Mouse (Mus musculus) left cerebral cortex, adult 8-10 months (tissue): ENCODE results near the gene Zfp775. TPM values are rescaled to one million over a fixed set of nuclear protein-coding genes. Genes with fewer than 3 reads are reported as not detected.

Experiments used
- total RNA-seq, 4 experiments: library from RNA; stranded (reverse); gene quantifications; 2 replicates each; pipeline ENCODE4 v1.2.4; 2022

Zfp775 gene
- total RNA-seq, 4 experiments from 2014 or later = 7.7 to 9.5 (median 7.8) TPM

Other genes with a start within 250 kb of the Zfp775 start
- gene Krba1, start 206.5 kb upstream of the Zfp775 start, total RNA-seq = 10 to 100 TPM; 42.8 to 63.6 (median 53.0) TPM
- 10 to 100 TPM; 36.6 to 46.3 (median 38.6) TPM for gene Zfp467, start 156.2 kb upstream of the Zfp775 start, total RNA-seq
- 1 to 10 TPM in 1 of 4 experiments, under 1 TPM in 3; 0.84 to 1.4 (median 0.90) TPM for gene Sspo, start 153.8 kb upstream of the Zfp775 start, total RNA-seq
- 100 to 1,000 TPM; 400 to 422 (median 415) TPM for gene Atp6v0e2, start 64.4 kb upstream of the Zfp775 start, total RNA-seq
- 10 to 100 TPM; 41.6 to 55.1 (median 46.4) TPM for gene Lrrc61, start 47.3 kb upstream of the Zfp775 start, total RNA-seq
- 10 to 100 TPM; 16.1 to 17.3 (median 16.9) TPM for gene Rarres2, start 29.3 kb upstream of the Zfp775 start, total RNA-seq
- gene Gm45021, start 12.5 kb upstream of the Zfp775 start, total RNA-seq = not detected
- 10 to 100 TPM; 62.2 to 67.3 (median 64.6) TPM for gene Repin1, start 8.2 kb upstream of the Zfp775 start, total RNA-seq
- 1 to 10 TPM in 1 of 4 experiments, not detected in 3; 1.6 TPM for gene Gm44965, start 8.1 kb upstream of the Zfp775 start, total RNA-seq
- 10 to 100 TPM; 15.2 to 16.7 (median 16.1) TPM for gene AI854703, start 24.7 kb downstream of the Zfp775 start, total RNA-seq
- 1 to 10 TPM in 1 of 4 experiments, under 1 TPM in 3; 0.77 to 1.0 (median 0.83) TPM for gene Gimap8, start 45.2 kb downstream of the Zfp775 start, total RNA-seq
- gene Gimap9, start 74.1 kb downstream of the Zfp775 start, total RNA-seq = 1 to 10 TPM in 1 of 4 experiments, under 1 TPM in 3; 0.36 to 1.0 (median 0.45) TPM
- under 1 TPM in 3 of 4 experiments, not detected in 1; 0.41 to 0.56 (median 0.55) TPM for gene Gimap4, start 82.5 kb downstream of the Zfp775 start, total RNA-seq
- 1 to 10 TPM; 3.1 to 4.3 (median 4.0) TPM for gene Gimap6, start 106.2 kb downstream of the Zfp775 start, total RNA-seq
- 1 to 10 TPM in 1 of 4 experiments, not detected in 3; 2.3 TPM for gene Gm28053, start 116.5 kb downstream of the Zfp775 start, total RNA-seq
- gene Gimap7, start 116.6 kb downstream of the Zfp775 start, total RNA-seq = not detected
- 1 to 10 TPM; 1.6 to 2.8 (median 1.8) TPM for gene Gimap1, start 137.0 kb downstream of the Zfp775 start, total RNA-seq
- gene Gimap5, start 144.1 kb downstream of the Zfp775 start, total RNA-seq = 1 to 10 TPM in 1 of 4 experiments, under 1 TPM in 3; 0.32 to 1.2 (median 0.89) TPM
- gene Gimap3, start 168.8 kb downstream of the Zfp775 start, total RNA-seq = not detected
- gene Tmem176a, start 238.9 kb downstream of the Zfp775 start, total RNA-seq = 10 to 100 TPM; 28.8 to 63.0 (median 40.9) TPM
- gene Tmem176b, start 239.4 kb downstream of the Zfp775 start, total RNA-seq = 10 to 100 TPM; 48.3 to 96.9 (median 67.8) TPM